Mouse (Mus musculus) brain, adult 2 months (tissue): ENCODE measurements at regions not wholly inside any gene's neighbourhood (a gene's known extent, or its start where the extent isn't known, plus 50 kb on each side); places are given as distances from the start of the nearest gene placed in this dataset.
"Not testable (repeated sequence)": the region's sequence is repeated elsewhere in the genome, so short reads cannot be mapped to it uniquely, and the experiment has no call there.

Experiments
- DNase-seq: peaks from one replicate; pipeline ENCODE4 v3.0.0; 2011; ENCODE audit warnings: low read depth, low spot score

- DNase-seq, result no peak
These were observed 222.8 kb downstream of the Brms1l start for GRCm38 (mm10) chr12:56058876-56059275.

GRCm38 (mm10) chr12:56058463-56058862 is 222.3 kb downstream of the Brms1l start:
- peak; percentile 85 for DNase-seq

- no peak for DNase-seq
These were observed 219.3 kb downstream of the Brms1l start for GRCm38 (mm10) chr12:56055382-56055781.

- DNase-seq, result no peak
These were observed 209.9 kb downstream of the Brms1l start for GRCm38 (mm10) chr12:56046050-56046449.

GRCm38 (mm10) chr12:56020954-56021514 is 184.9 kb downstream of the Brms1l start:
- DNase-seq, result no peak

GRCm38 (mm10) chr12:56020547-56020946 is 184.4 kb downstream of the Brms1l start:
- DNase-seq, result no peak

- no peak for DNase-seq
These were observed 173.9 kb downstream of the Brms1l start for GRCm38 (mm10) chr12:56009976-56010375.

GRCm38 (mm10) chr12:56005846-56006245 is 169.7 kb downstream of the Brms1l start:
- DNase-seq, result no peak

- no peak for DNase-seq
These were observed 169.2 kb downstream of the Brms1l start for GRCm38 (mm10) chr12:56005321-56005720.

GRCm38 (mm10) chr12:56004479-56004878 is 168.4 kb downstream of the Brms1l start:
- peak; percentile 11 for DNase-seq

- no peak for DNase-seq
These were observed 167.4 kb downstream of the Brms1l start for GRCm38 (mm10) chr12:56003561-56003960.

- DNase-seq, result peak; percentile 13
These were observed 160.7 kb downstream of the Brms1l start for GRCm38 (mm10) chr12:55996585-55997377.

- peak; percentile 27 for DNase-seq
These were observed 147.6 kb downstream of the Brms1l start for GRCm38 (mm10) chr12:55983565-55984351.

GRCm38 (mm10) chr12:55983128-55983527 is 147.0 kb downstream of the Brms1l start:
- DNase-seq, result no peak

GRCm38 (mm10) chr12:55974262-55974661 is 138.1 kb downstream of the Brms1l start:
- DNase-seq, result peak; percentile 5

GRCm38 (mm10) chr12:55959319-55959718 is 123.2 kb downstream of the Brms1l start:
- DNase-seq, result not testable (repeated sequence)

- DNase-seq, result no peak
These were observed 104.4 kb downstream of the Brms1l start for GRCm38 (mm10) chr12:55940566-55940965.

- DNase-seq, result peak; percentile 82
These were observed 103.4 kb downstream of the Brms1l start for GRCm38 (mm10) chr12:55939281-55940142.

- DNase-seq, result no peak
These were observed 98.0 kb downstream of the Brms1l start for GRCm38 (mm10) chr12:55934172-55934571.

GRCm38 (mm10) chr12:55933417-55933816 is 97.3 kb downstream of the Brms1l start:
- no peak for DNase-seq

- DNase-seq, result no peak
These were observed 94.3 kb downstream of the Brms1l start for GRCm38 (mm10) chr12:55930468-55930867.

- no peak for DNase-seq
These were observed 90.8 kb downstream of the Brms1l start for GRCm38 (mm10) chr12:55926974-55927321.
